ENCODE assay signal across 12 mouse cellular contexts in genomic region chr8:86707873-86708272, GRCm38 (mm10). TPM values are rescaled to one million over a fixed set of nuclear protein-coding genes. Genes with fewer than 3 reads are reported as not detected.
DNase-seq lines count a peak whose midpoint lies in the region; ATAC-seq and TF ChIP-seq lines count a peak whose summit lies in the region.
"Had no signal": no experiment of that assay in that cellular context is flagged by ENCODE, and none has a peak within 500 bp of the region (broad histone marks: within the 10 kb centered on the region; RNA-seq: fewer than 3 reads in every experiment).

No protein-coding gene starts in this region.

- no peak for TF ChIP-seq CTCF in layer of hippocampus, adult 2 months (conservative IDR thresholded peaks at IDR 0.05)

- 0 out of 2 replicates have a peak, but pooled peaks cover 13% of the 10 kb centered on the region for H3K36me3 ChIP-seq in liver, embryonic 13.5 days

- no peaks in the 10 kb centered on the region for H3K27me3 ChIP-seq in liver, embryonic 13.5 days

- WGBS in liver, embryonic 13.5 days (ENCODE audit: insufficient replicate concordance), result 14% methylated on average over 4 of the region's 4 CpGs

- peaks cover 60% of the 10 kb centered on the region for H3K4me1 ChIP-seq in liver, embryonic 13.5 days (replicated peaks)

- no peak for DNase-seq in layer of hippocampus, adult 2 months (ENCODE audit: low spot score in 2 of 2)
- no peak for DNase-seq in layer of hippocampus, postnatal 10 days (ENCODE audit: low spot score in 2 of 2)
- peak; percentile 95 for DNase-seq in T-cell, adult 2 months (ENCODE audit: low spot score)
- DNase-seq in liver, embryonic 13.5 days, result peak; percentile 63
- peak; percentile 66 to 84 for DNase-seq in thymus, adult 18-20 months
- no peak for DNase-seq in kidney, adult 8-10 months
- no peak for DNase-seq in cerebellum, adult 9-11 months
- DNase-seq in retina, postnatal 1 day, result no peak
- DNase-seq: adrenal gland, adult 8-10 months had no signal

- H3K9me3 ChIP-seq in liver, embryonic 13.5 days (replicated peaks), result no peaks in the 10 kb centered on the region
- H3K9me3 ChIP-seq: forebrain, embryonic 10.5 days had no signal

- H3K27ac ChIP-seq in layer of hippocampus, adult 2 months, result peak overlapping the region; percentile 77
- H3K27ac ChIP-seq in liver, embryonic 13.5 days, result peak overlapping the region; percentile 75
- H3K27ac ChIP-seq: forebrain, embryonic 10.5 days; macrophage had no signal

- ATAC-seq in liver, embryonic 13.5 days (ENCODE audit: low read depth), result peak; percentile 86

- H3K4me3 ChIP-seq in layer of hippocampus, adult 2 months, result no peak overlapping the region
- H3K4me3 ChIP-seq in liver, embryonic 13.5 days (replicated peaks), result no peak overlapping the region
- H3K4me3 ChIP-seq: forebrain, embryonic 10.5 days had no signal

- H3K9ac ChIP-seq in liver, embryonic 13.5 days, result peak overlapping the region; percentile 36; the same call in 1 of the 2 replicates

- peak overlapping the region; percentile 45 for H3K4me2 ChIP-seq in liver, embryonic 13.5 days
- H3K4me2 ChIP-seq: heart, embryonic 11.5 days had no signal

RNA-seq across cellular contexts. Expression of gene Gm10638, which starts 37.6 kb away (rescaled TPM):
- total RNA-seq in layer of hippocampus, adult 2 months (2021), result 1 to 10 TPM; 2.5 to 3.2 TPM
- 1 to 10 TPM; 3.2 to 4.5 TPM for total RNA-seq in layer of hippocampus, postnatal 10 days (2021)
- polyA plus RNA-seq in liver, embryonic 13.5 days (2015; fragmentation: Nextera tagmentation; extraction: Ambion mirVana), result 1.1 and 1.3 TPM in 2 replicates
- polyA plus RNA-seq: macrophage had no signal

RNA-seq across cellular contexts. Expression of gene Siah1a, which starts 37.9 kb away (rescaled TPM):
- total RNA-seq in layer of hippocampus, adult 2 months (2021), result 10 to 100 TPM; 31.8 to 35.8 TPM
- total RNA-seq in layer of hippocampus, postnatal 10 days (2021), result 10 to 100 TPM; 36.2 to 37.7 TPM
- 16.1 and 17.0 TPM in 2 replicates for polyA plus RNA-seq in liver, embryonic 13.5 days (2015; fragmentation: Nextera tagmentation; extraction: Ambion mirVana)

Comparison
In these comparisons a context has a peak if more than half of its experiments do, and no peak if none do; other contexts are left out.
1. DNase-seq: peak in T-cell, adult 2 months (single experiment), liver, embryonic 13.5 days (single experiment) and thymus, adult 18-20 months (2 of 2); none in layer of hippocampus, adult 2 months (0 of 2), layer of hippocampus, postnatal 10 days (0 of 2), kidney, adult 8-10 months (0 of 2), cerebellum, adult 9-11 months (single experiment) and retina, postnatal 1 day (single experiment).